Mouse (Mus musculus): ENCODE data around the gene Vnn3.

Gene Vnn3

DNA sequence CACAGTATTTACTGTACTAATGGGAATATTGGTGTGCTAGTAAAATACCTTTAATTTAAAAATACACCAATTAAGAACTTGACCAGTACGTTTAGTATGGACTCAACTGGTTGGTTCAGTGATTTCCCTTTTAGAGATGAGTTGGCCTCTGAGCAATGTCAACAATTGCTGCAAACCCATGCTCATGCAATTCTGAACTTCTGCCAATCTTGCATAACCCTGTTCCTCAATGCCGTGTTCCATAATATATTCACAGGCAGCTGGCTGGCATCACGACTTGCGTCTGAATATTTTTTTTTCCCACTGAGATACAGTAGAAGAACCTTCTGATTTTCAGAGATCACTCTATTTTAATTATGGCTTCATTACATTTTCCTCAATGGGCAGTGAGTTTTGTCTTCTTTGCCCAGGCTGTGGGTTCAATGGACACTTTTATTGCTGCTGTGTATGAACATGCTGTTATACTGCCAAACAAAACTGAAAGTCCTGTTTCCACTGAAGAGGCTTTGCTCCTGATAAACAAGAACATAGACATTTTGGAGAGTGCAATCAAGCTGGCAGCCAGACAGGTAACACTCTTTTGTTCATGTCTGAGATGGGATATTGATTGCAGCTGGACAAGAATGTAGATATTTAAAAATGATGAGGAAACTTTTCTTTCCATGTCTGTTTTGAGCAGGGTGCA is at the start of gene Vnn3:
Gene Vnn3 (plus strand): TSS at position 235 of the 685 bp plus-strand sequence.
- ChIA-PET POLR2A (no interaction called here), CTCF (interaction anchor here in 1 of 4 experiments (0.6 kb wide), 1 partner anchor 461 kb away, joined by 4 read pairs; no protein-coding TSS in a partner anchor)

DNA sequence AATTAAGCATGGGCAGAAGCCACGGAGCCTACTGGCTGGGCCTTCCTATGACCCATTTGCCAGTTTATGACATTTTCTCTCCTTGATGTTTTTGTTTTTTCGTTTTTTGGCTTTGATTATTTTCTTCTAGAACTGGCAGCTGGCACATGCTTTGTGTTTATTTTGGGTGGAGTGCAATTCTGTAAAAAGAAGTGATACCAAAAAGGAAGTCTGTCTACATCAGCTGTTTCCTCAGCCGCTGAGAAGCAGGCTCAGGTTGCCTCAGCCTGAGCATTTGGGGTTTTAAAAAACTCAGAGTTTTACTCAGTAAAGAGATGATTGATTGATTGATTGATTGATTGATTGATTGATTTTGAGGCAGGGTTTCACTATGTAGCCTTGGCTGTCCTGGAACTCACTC is 48.4 kb upstream of the Vnn3 start:
- ChIA-PET POLR2A (interaction anchor here in 2 of 4 experiments (1.9 to 20.2 kb wide), 2 partner anchors 10 to 15 kb away, joined by 6 to 479 read pairs; partner anchors contain the start of genes Rps12 (in 1 of the 2) and Slc18b1 (in 1 of the 2)), CTCF (no interaction called here)

GRCm38 (mm10) chr10:23804665-23805064 is 46.6 kb upstream of the Vnn3 start:
- CTCF ChIA-PET: interaction anchor here in 1 of 4 experiments (0.6 kb wide), 1 partner anchor 507 kb away, joined by 3 read pairs; no protein-coding TSS in a partner anchor
- POLR2A ChIA-PET: interaction anchor here in 2 of 4 experiments (0.5 to 20.2 kb wide), 8 partner anchors 8 to 1922 kb away, joined by 3 to 479 read pairs (median 8); partner anchors contain the start of genes Rps12 (in 2 of the 2) and Slc18b1 (in 2 of the 2)

DNA sequence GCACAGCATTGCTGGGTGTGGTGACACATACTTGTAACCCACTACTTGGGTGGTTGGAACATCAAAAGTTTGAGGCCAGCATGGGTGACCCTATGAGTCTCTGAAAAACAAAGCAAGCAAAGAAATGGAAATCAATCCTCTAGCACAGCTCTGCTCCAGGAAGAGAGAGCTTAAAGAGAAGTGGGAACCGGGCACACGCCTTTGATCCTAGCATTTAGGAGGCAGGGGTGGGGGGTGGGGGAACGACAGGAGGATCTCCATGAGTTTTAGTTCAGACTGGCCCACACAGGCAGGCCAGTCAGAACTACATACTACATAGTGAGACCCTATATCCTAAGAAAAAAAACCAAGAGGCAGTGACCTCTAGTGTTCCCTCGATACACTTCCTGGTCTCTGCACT is 45.1 kb upstream of the Vnn3 start:
- POLR2A ChIA-PET: interaction anchor here in 3 of 4 experiments (0.6 to 20.2 kb wide), 14 partner anchors 8 to 1210 kb away, joined by 3 to 479 read pairs (median 4); partner anchors contain the start of genes Rps12 (in 3 of the 3) and Slc18b1 (in 2 of the 3)
- CTCF ChIA-PET: interaction anchor here (0.5 to 1.0 kb wide), 9 partner anchors 9 to 715 kb away, joined by 3 to 6 read pairs (median 4); partner anchors contain the start of gene Slc18b1 (in 1 of the 4)

GRCm38 (mm10) chr10:23811635-23812437 is 39.4 kb upstream of the Vnn3 start:
- POLR2A ChIA-PET: interaction anchor here in 3 of 4 experiments (0.6 to 20.2 kb wide), 13 partner anchors 12 to 327 kb away, joined by 3 to 479 read pairs (median 4); partner anchors contain the start of genes Rps12 (in 2 of the 3) and Slc18b1 (in 2 of the 3)
- CTCF ChIA-PET: interaction anchor here (0.6 to 1.5 kb wide), 8 partner anchors 15 to 545 kb away, joined by 3 to 8 read pairs (median 3); partner anchors contain the start of gene Slc18b1 (in 1 of the 4)

GRCm38 (mm10) chr10:23812438-23812759 is 38.9 kb upstream of the Vnn3 start:
- CTCF ChIA-PET: interaction anchor here (0.6 to 1.8 kb wide), 24 partner anchors 12 to 1399 kb away, joined by 3 to 12 read pairs (median 4); partner anchors contain the start of genes Slc18b1 (in 2 of the 4) and Rps12 (in 1 of the 4)
- POLR2A ChIA-PET: interaction anchor here (0.6 to 20.2 kb wide), 42 partner anchors 7 to 1920 kb away, joined by 3 to 479 read pairs (median 4); partner anchors contain the start of genes Rps12 (in 4 of the 4), Ccn2 (in 3 of the 4), Slc18b1 (in 2 of the 4) and Stx7 (in 1 of the 4)

GRCm38 (mm10) chr10:23812852-23813766 is 38.2 kb upstream of the Vnn3 start:
- CTCF ChIA-PET: interaction anchor here (0.5 to 1.8 kb wide), 24 partner anchors 13 to 1398 kb away, joined by 3 to 12 read pairs (median 4); partner anchors contain the start of genes Rps12 (in 1 of the 4) and Slc18b1 (in 1 of the 4)
- POLR2A ChIA-PET: interaction anchor here (0.6 to 20.2 kb wide), 45 partner anchors 8 to 1920 kb away, joined by 3 to 479 read pairs (median 4); partner anchors contain the start of genes Rps12 (in 4 of the 4), Ccn2 (in 3 of the 4), Slc18b1 (in 2 of the 4) and Stx7 (in 1 of the 4)

GRCm38 (mm10) chr10:23815168-23815567 is 36.1 kb upstream of the Vnn3 start:
- ChIA-PET POLR2A (interaction anchor here in 1 of 4 experiments (0.6 to 20.2 kb wide), 4 partner anchors 10 to 317 kb away, joined by 3 to 479 read pairs (median 10); partner anchors contain the start of genes Rps12 and Slc18b1), CTCF (interaction anchor here in 2 of 4 experiments (1.6 to 1.7 kb wide), 2 partner anchors 497 kb away, joined by 4 to 6 read pairs; no protein-coding TSS in a partner anchor)

DNA sequence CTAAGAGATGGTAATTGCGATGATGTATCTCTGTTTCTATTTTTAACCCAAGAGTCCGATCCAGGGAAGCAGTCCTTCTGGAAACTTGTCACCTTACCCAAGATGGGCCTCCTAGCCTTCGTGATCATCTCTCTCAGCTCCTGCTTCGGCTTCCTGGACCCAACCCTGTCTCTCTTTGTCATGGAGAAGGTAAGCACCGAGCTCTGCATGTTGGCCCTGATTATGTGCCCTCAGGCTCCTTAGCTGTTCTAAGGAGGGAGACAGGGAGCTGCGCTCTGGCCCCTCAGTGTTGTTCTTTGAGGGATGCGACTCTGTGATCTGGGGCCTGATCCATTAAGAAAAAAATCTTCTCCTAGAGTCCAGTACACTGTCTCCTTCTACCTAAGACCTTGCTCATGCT is 35.0 kb upstream of the Vnn3 start:
- ChIA-PET POLR2A (interaction anchor here in 3 of 4 experiments (0.5 to 20.2 kb wide), 8 partner anchors 23 to 316 kb away, joined by 3 to 479 read pairs (median 3); partner anchors contain the start of genes Rps12 (in 1 of the 3), Slc18b1 (in 1 of the 3) and Vnn1 (in 1 of the 3)), CTCF (interaction anchor here (0.5 to 1.7 kb wide), 10 partner anchors 10 to 496 kb away, joined by 3 to 11 read pairs (median 4); no protein-coding TSS in a partner anchor)

GRCm38 (mm10) chr10:23826516-23826915 is 24.7 kb upstream of the Vnn3 start:
- ChIA-PET POLR2A (interaction anchor here in 3 of 4 experiments (0.6 to 2.6 kb wide), 9 partner anchors 10 to 1147 kb away, joined by 3 to 9 read pairs (median 3); no protein-coding TSS in a partner anchor), CTCF (interaction anchor here in 3 of 4 experiments (0.6 to 1.1 kb wide), 4 partner anchors 11 to 486 kb away, joined by 4 to 11 read pairs (median 4); no protein-coding TSS in a partner anchor)

- CTCF ChIA-PET: no interaction called here
- POLR2A ChIA-PET: interaction anchor here in 2 of 4 experiments (0.7 to 1.6 kb wide), 2 partner anchors 9 to 131 kb away, joined by 3 to 6 read pairs; no protein-coding TSS in a partner anchor
Measured at GRCm38 (mm10) chr10:23836003-23836964, 15.0 kb upstream of the Vnn3 start.

DNA sequence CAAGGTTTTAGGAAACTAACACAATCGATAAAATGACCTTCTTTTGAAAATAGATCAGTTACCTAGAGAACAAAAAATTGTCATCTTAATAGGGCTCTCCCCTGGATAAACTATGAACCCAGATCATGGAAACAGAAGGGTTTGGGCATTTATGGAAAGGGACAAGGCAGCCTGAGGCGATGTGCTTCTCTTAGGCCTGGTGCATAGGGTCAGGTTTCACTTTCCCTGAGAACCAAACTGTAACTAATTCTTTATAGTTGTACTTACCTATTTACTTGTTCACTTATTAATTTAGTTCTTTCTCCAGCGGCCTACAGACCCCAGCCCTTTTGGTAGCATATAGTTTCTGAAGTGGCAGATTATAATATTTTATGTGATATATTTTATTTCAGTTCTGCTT is 14.1 kb upstream of the Vnn3 start:
- POLR2A ChIA-PET: no interaction called here
- CTCF ChIA-PET: no interaction called here

GRCm38 (mm10) chr10:23838910-23839309 is 12.4 kb upstream of the Vnn3 start:
- POLR2A ChIA-PET: interaction anchor here in 2 of 4 experiments (0.7 to 2.3 kb wide), 14 partner anchors 9 to 59 kb away, joined by 3 to 9 read pairs (median 5); partner anchors contain the start of gene Slc18b1 (in 1 of the 2)
- CTCF ChIA-PET: interaction anchor here in 3 of 4 experiments (0.6 to 1.4 kb wide), 11 partner anchors 26 to 543 kb away, joined by 3 to 8 read pairs (median 4); no protein-coding TSS in a partner anchor

- CTCF ChIA-PET: interaction anchor here (0.6 to 1.4 kb wide), 13 partner anchors 26 to 803 kb away, joined by 3 to 8 read pairs (median 4); no protein-coding TSS in a partner anchor
- POLR2A ChIA-PET: interaction anchor here in 2 of 4 experiments (0.7 to 2.3 kb wide), 15 partner anchors 9 to 60 kb away, joined by 3 to 9 read pairs (median 5); partner anchors contain the start of gene Slc18b1 (in 1 of the 2)
Measured at GRCm38 (mm10) chr10:23839368-23839767, 11.9 kb upstream of the Vnn3 start.

DNA sequence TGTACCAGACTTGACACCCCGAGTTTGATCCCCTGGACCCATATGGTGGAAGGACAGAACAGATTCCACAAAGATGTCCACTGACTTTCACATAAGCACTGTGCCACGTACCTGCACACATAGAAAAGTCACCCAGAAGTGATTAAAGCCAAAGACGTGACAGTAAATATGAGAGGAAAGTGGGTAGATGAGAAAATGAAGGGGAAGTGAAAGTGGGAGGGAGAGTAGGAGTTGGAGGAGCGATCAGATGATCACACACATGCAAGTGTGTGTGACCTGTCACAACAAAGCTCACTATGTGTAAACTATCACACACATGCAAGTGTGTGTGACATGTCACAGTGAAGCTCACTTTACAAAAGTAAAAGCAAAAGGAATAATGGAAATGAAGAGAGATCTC is 10.8 kb upstream of the Vnn3 start:
- ChIA-PET POLR2A (interaction anchor here in 3 of 4 experiments (0.5 to 2.3 kb wide), 4 partner anchors 14 to 457 kb away, joined by 3 to 9 read pairs (median 4); no protein-coding TSS in a partner anchor), CTCF (no interaction called here)
